Mouse (Mus musculus) spleen, adult 2 months (tissue): ENCODE measurements around the gene 1520401A03Rik. TPM values are rescaled to one million over a fixed set of nuclear protein-coding genes. Genes with fewer than 3 reads are reported as not detected.

Source experiments
- DNase-seq, 2 experiments: peaks; one replicate each; pipeline versions ENCODE4 v3.0.0 to v3.0.0-alpha.2; 2012 to 2021; ENCODE audit warnings: low spot score in 2 of 2, low read depth in 1 of 2
- H3K27ac ChIP-seq: fragments of 200-500 bp; 2 replicates; pipeline ENCODE4 v1.5.1; 2012; ENCODE audit warnings: low read length, inconsistent platforms; ENCODE audit not compliant: insufficient read depth
- H3K27me3 ChIP-seq: fragments of 200-500 bp; 2 replicates; pipeline ENCODE4 v1.6.1; 2012; ENCODE audit warnings: mild to moderate bottlenecking, moderate library complexity, low read length, inconsistent platforms; ENCODE audit not compliant: control insufficient read depth, insufficient read depth
- H3K36me3 ChIP-seq: fragments of 200-500 bp; 2 replicates; pipeline ENCODE4 v1.6.1; 2012; ENCODE audit warnings: mild to moderate bottlenecking, low read length, inconsistent platforms; ENCODE audit not compliant: control insufficient read depth, insufficient read depth
- H3K4me1 ChIP-seq: fragments of 200-500 bp; 2 replicates; pipeline ENCODE4 v1.6.1; 2011; ENCODE audit warnings: inconsistent platforms; ENCODE audit not compliant: control insufficient read depth, insufficient read depth, insufficient read length
- H3K4me3 ChIP-seq: fragments of 200-500 bp; 2 replicates; pipeline ENCODE4 v1.5.1; 2011; ENCODE audit warnings: mild to moderate bottlenecking, inconsistent platforms; ENCODE audit not compliant: insufficient read depth, insufficient read length; ENCODE audit errors: extremely low read depth
- CTCF ChIP-seq: fragments of 200-500 bp; IDR thresholded peaks from 2 replicates; pipeline ENCODE4 v1.5.1; 2011; ENCODE audit warnings: mild to moderate bottlenecking, inconsistent platforms; ENCODE audit not compliant: insufficient read depth, insufficient read length, insufficient replicate concordance; ENCODE audit errors: extremely low read depth
- POLR2A ChIP-seq: fragments of 200-500 bp; IDR thresholded peaks from 2 replicates; pipeline ENCODE4 v1.6.1; 2011; ENCODE audit warnings: low read depth, low read length, inconsistent platforms
- WGBS: fragments of 180-500 bp; shearing (Covaris S2); methylation state at CpG from one replicate; pipeline ENCODE4 v1.1.7; 2018; 5-methylcytosine and 5-hydroxymethylcytosine counted together
- polyA plus RNA-seq: library from polyadenylated mRNA; depleted of rRNA; stranded (reverse); fragments of >200 nt; gene quantifications from 2 replicates; pipeline ENCODE4 v1.2.3, GENCODE M21; 2012

The 1520401A03Rik gene
- polyA plus RNA-seq, 1 experiment: not detected

- H3K36me3 ChIP-seq: no peaks in the 10 kb centered on the region
- peaks cover 4% of the 10 kb centered on the region; the same call in 1 of the 2 replicates for H3K4me1 ChIP-seq
- H3K27ac ChIP-seq: peak within 1 kb of the TSS; percentile 57
- TF ChIP-seq CTCF (no peak), POLR2A (peak; percentile 69)
- H3K27me3 ChIP-seq: no peaks in the 10 kb centered on the region
- DNase-seq: peak; percentile 80 to 94
- WGBS: 1% methylated on average over 71 of the region's 73 CpGs
- peak within 1 kb of the TSS; percentile 92 for H3K4me3 ChIP-seq
These were observed 3.6 kb upstream of the 1520401A03Rik start, which contains the start of gene Pkmyt1 for GRCm38 (mm10) chr17:23725999-23726757. Gene Pkmyt1, plus strand, starts transcription at chr17:23726336.

GRCm38 (mm10) chr17:23725477-23725876 lies 2.9 kb upstream of the 1520401A03Rik start:
- Histone ChIP-seq H3K4me1 (peaks cover 4% of the 10 kb centered on the region; the same call in 1 of the 2 replicates), H3K36me3 (no peaks in the 10 kb centered on the region), H3K4me3 (no peak overlapping the region), H3K27ac (no peak overlapping the region), H3K27me3 (no peaks in the 10 kb centered on the region)
- DNase-seq: no peak
- TF ChIP-seq CTCF: no peak
- TF ChIP-seq POLR2A: no peak
- WGBS: 49% methylated on average over 4 of the region's 4 CpGs

- Histone ChIP-seq H3K4me1 (peaks cover 4% of the 10 kb centered on the region; the same call in 1 of the 2 replicates), H3K4me3 (no peak overlapping the region), H3K36me3 (no peaks in the 10 kb centered on the region), H3K27ac (no peak overlapping the region), H3K27me3 (no peaks in the 10 kb centered on the region)
- TF ChIP-seq CTCF (no peak), POLR2A (no peak)
- DNase-seq: no peak
- WGBS: 86% methylated on average over 2 of the region's 2 CpGs
These were observed 697 bp downstream of the 1520401A03Rik start for GRCm38 (mm10) chr17:23721886-23722285.

- Histone ChIP-seq H3K27ac (no peak overlapping the region), H3K36me3 (no peaks in the 10 kb centered on the region), H3K27me3 (no peaks in the 10 kb centered on the region), H3K4me1 (no peaks in the 10 kb centered on the region), H3K4me3 (no peak overlapping the region)
- WGBS: 73% methylated on average over 1 of the region's 1 CpGs
- TF ChIP-seq CTCF (no peak), POLR2A (no peak)
- no peak for DNase-seq
These were observed 3.1 kb downstream of the 1520401A03Rik start for GRCm38 (mm10) chr17:23719455-23719854.

- TF ChIP-seq CTCF: no peak
- no peak for TF ChIP-seq POLR2A
- no peaks in the 10 kb centered on the region for H3K4me1 ChIP-seq
- H3K4me3 ChIP-seq: no peak overlapping the region
- no peaks in the 10 kb centered on the region for H3K36me3 ChIP-seq
- 84% methylated on average over 2 of the region's 2 CpGs for WGBS
- DNase-seq: no peak
- H3K27ac ChIP-seq: no peak overlapping the region
- H3K27me3 ChIP-seq: no peaks in the 10 kb centered on the region
These were observed 5.6 kb downstream of the 1520401A03Rik start for GRCm38 (mm10) chr17:23717003-23717402.

GRCm38 (mm10) chr17:23706212-23706611 lies 16.4 kb downstream of the 1520401A03Rik start:
- Histone ChIP-seq H3K4me1 (no peaks in the 10 kb centered on the region), H3K36me3 (no peaks in the 10 kb centered on the region), H3K27ac (no peak overlapping the region), H3K27me3 (peaks cover 4% of the 10 kb centered on the region), H3K4me3 (no peak overlapping the region)
- peak; percentile 34 to 64 for DNase-seq
- WGBS: 3% methylated on average over 3 of the region's 3 CpGs
- TF ChIP-seq CTCF: peak; percentile 90; the same call in 1 of the 2 replicates
- no peak for TF ChIP-seq POLR2A
